Mouse (Mus musculus): ENCODE data around the gene Prpf3.

DNA sequence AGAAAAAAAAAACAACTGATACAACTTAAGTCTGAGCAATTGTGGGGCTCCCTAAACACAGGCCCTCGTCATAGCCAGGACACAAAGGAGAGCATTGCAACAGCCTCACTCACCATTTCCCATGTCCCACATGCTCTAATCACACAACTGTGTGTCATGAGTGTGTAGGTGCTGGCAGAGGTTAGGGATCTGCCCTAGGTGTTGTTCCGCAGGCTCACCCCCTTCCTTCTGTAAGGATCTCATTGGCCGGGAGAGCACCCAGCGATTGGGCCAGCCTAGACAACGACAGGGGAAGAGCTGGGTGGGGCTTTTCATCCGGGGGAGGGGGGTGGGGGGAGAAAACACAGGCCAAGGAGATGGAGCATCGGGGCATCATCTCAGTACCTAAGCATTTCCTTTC lies 7.9 kb upstream of the Prpf3 start:
- no peak for TF ChIP-seq CTCF (IDR thresholded peaks at IDR 0.05; ENCODE audit: insufficient read depth, low read depth, low read length)
- no peak for TF ChIP-seq POLR2A (IDR thresholded peaks at IDR 0.05; ENCODE audit: insufficient read depth, low read depth, low read length)
